In genomic region chr17:71993011-71993410, GRCm38 (mm10) we compare ENCODE assay signal across 31 mouse cellular contexts.
"Had no signal": no experiment of that assay in that cellular context is flagged by ENCODE, and none has a peak within 500 bp of the region (broad histone marks: within the 10 kb centered on the region; RNA-seq: fewer than 3 reads in every experiment).

No protein-coding gene starts in this region.

- DNase-seq: left cerebral cortex, postnatal 4 days; liver; liver, embryonic 13.5 days; liver, postnatal 0 days; lung, adult 18-20 months; lung, adult 2 months; lung, embryonic 14.5 days; lung, postnatal 10 days; lung, postnatal 14 days; lung, postnatal 36 days; lung, postnatal 4 days; midbrain, embryonic 14.5 days had no signal

- H3K36me3 ChIP-seq: limb, embryonic 10.5 days; limb, embryonic 12.5 days; limb, embryonic 13.5 days; limb, embryonic 15.5 days; liver, embryonic 12.5 days; liver, embryonic 13.5 days; liver, embryonic 15.5 days; lung, embryonic 15.5 days; midbrain, embryonic 10.5 days; midbrain, embryonic 12.5 days; midbrain, embryonic 13.5 days; midbrain, embryonic 15.5 days; neural tube, embryonic 12.5 days had no signal

- H3K4me2 ChIP-seq: limb, embryonic 12.5 days; limb, embryonic 13.5 days; limb, embryonic 15.5 days; liver, embryonic 11.5 days; liver, embryonic 12.5 days; liver, embryonic 13.5 days; liver, embryonic 15.5 days; lung, embryonic 14.5 days; lung, embryonic 15.5 days; midbrain, embryonic 12.5 days; midbrain, embryonic 13.5 days; midbrain, embryonic 15.5 days; neural tube, embryonic 12.5 days had no signal

- H3K4me3 ChIP-seq: left cerebral cortex, adult 2 months; limb, embryonic 10.5 days; limb, embryonic 12.5 days; limb, embryonic 13.5 days; limb, embryonic 15.5 days; liver, embryonic 12.5 days; liver, embryonic 13.5 days; liver, embryonic 15.5 days; lung, embryonic 15.5 days; megakaryocyte, embryonic 14.5 days; midbrain, embryonic 10.5 days; midbrain, embryonic 12.5 days; midbrain, embryonic 13.5 days; midbrain, embryonic 15.5 days; myocyte; neural tube, embryonic 12.5 days had no signal

- ATAC-seq: liver, embryonic 12.5 days; liver, postnatal 0 days; lung, postnatal 0 days; midbrain, embryonic 13.5 days; midbrain, embryonic 15.5 days had no signal

- H3K27ac ChIP-seq: left cerebral cortex, adult 2 months; limb, embryonic 10.5 days; limb, embryonic 12.5 days; limb, embryonic 13.5 days; limb, embryonic 15.5 days; liver, embryonic 12.5 days; liver, embryonic 13.5 days; liver, embryonic 14.5 days; liver, embryonic 15.5 days; lung, embryonic 15.5 days; macrophage; midbrain, embryonic 10.5 days; midbrain, embryonic 12.5 days; midbrain, embryonic 13.5 days; midbrain, embryonic 15.5 days; neural tube, embryonic 12.5 days had no signal

- H3K27me3 ChIP-seq: limb, embryonic 12.5 days; limb, embryonic 13.5 days; limb, embryonic 15.5 days; liver, embryonic 12.5 days; liver, embryonic 13.5 days; liver, embryonic 15.5 days; lung, embryonic 15.5 days; megakaryocyte, embryonic 14.5 days; midbrain, embryonic 15.5 days; neural tube, embryonic 12.5 days had no signal

- H3K9ac ChIP-seq: limb, embryonic 12.5 days; limb, embryonic 13.5 days; limb, embryonic 15.5 days; liver, embryonic 12.5 days; liver, embryonic 13.5 days; liver, embryonic 14.5 days; liver, embryonic 15.5 days; liver, postnatal 0 days; lung, embryonic 14.5 days; lung, embryonic 15.5 days; midbrain, embryonic 12.5 days; midbrain, embryonic 13.5 days; midbrain, embryonic 15.5 days; neural tube, embryonic 12.5 days had no signal

- H3K4me1 ChIP-seq: limb, embryonic 10.5 days; liver, embryonic 12.5 days; liver, embryonic 13.5 days; liver, embryonic 15.5 days; lung, embryonic 15.5 days; megakaryocyte, embryonic 14.5 days; midbrain, embryonic 15.5 days; neural tube, embryonic 12.5 days had no signal

- H3K9me3 ChIP-seq: limb, embryonic 10.5 days; limb, embryonic 12.5 days; limb, embryonic 13.5 days; limb, embryonic 15.5 days; liver, embryonic 12.5 days; liver, embryonic 13.5 days; liver, embryonic 15.5 days; lung, embryonic 15.5 days; midbrain, embryonic 10.5 days; midbrain, embryonic 12.5 days; midbrain, embryonic 13.5 days; midbrain, embryonic 15.5 days; neural tube, embryonic 12.5 days had no signal
